Mouse (Mus musculus): Measurements from ENCODE around the gene Tmie. TPM values are rescaled to one million over a fixed set of nuclear protein-coding genes. Genes with fewer than 3 reads are reported as not detected.

The Tmie gene
- total RNA-seq, 1 experiment from 2014 or later: 2.3 TPM

GRCm38 (mm10) chr9:110890026-110890783, 10.3 kb upstream of the Tmie start:
- no peak for DNase-seq

GRCm38 (mm10) chr9:110888935-110889334, 9.0 kb upstream of the Tmie start:
- no peak for DNase-seq

GRCm38 (mm10) chr9:110887388-110888303, 7.7 kb upstream of the Tmie start:
- no peak for DNase-seq

GRCm38 (mm10) chr9:110881953-110882352, 2.0 kb upstream of the Tmie start:
- no peak for DNase-seq

- DNase-seq: no peak
Observed at GRCm38 (mm10) chr9:110880772-110881171, 859 bp upstream of the Tmie start.

- DNase-seq: peak; percentile 34
Observed at GRCm38 (mm10) chr9:110879191-110879920, 557 bp downstream of the Tmie start, which contains the start of gene Als2cl. Gene Als2cl (plus strand): TSS chr9:110879870.

- peak; percentile 62 for DNase-seq
Observed at GRCm38 (mm10) chr9:110877888-110878287, 2.0 kb downstream of the Tmie start.

GRCm38 (mm10) chr9:110877353-110877752, 2.6 kb downstream of the Tmie start:
- DNase-seq: no peak

GRCm38 (mm10) chr9:110875288-110875695, 4.6 kb downstream of the Tmie start:
- DNase-seq: no peak

GRCm38 (mm10) chr9:110874660-110875191, 5.2 kb downstream of the Tmie start:
- DNase-seq: no peak

- DNase-seq: peak; percentile 52
Observed at GRCm38 (mm10) chr9:110873681-110874659, 5.9 kb downstream of the Tmie start.

- DNase-seq: peak; percentile 44
Observed at GRCm38 (mm10) chr9:110871030-110871429, 8.9 kb downstream of the Tmie start.

GRCm38 (mm10) chr9:110858967-110859596, 20.8 kb downstream of the Tmie start:
- DNase-seq: no peak

GRCm38 (mm10) chr9:110858523-110858922, 21.4 kb downstream of the Tmie start:
- DNase-seq: no peak

GRCm38 (mm10) chr9:110857781-110858472, 22.0 kb downstream of the Tmie start, which contains the start of gene Prss50:
Gene Prss50 (plus strand): TSS chr9:110857967.
- no peak for DNase-seq

- no peak for DNase-seq
Observed at GRCm38 (mm10) chr9:110856920-110857319, 23.0 kb downstream of the Tmie start.

- DNase-seq: no peak
Observed at GRCm38 (mm10) chr9:110855903-110856302, 24.0 kb downstream of the Tmie start.

GRCm38 (mm10) chr9:110849162-110849561, 30.8 kb downstream of the Tmie start:
- DNase-seq: peak; percentile 34

- DNase-seq: no peak
Observed at GRCm38 (mm10) chr9:110844206-110844605, 35.7 kb downstream of the Tmie start, which contains the start of gene Prss46. Gene Prss46 (plus strand): TSS chr9:110844506.

GRCm38 (mm10) chr9:110841438-110841837, 38.5 kb downstream of the Tmie start:
- DNase-seq: no peak
